Mouse (Mus musculus) kidney, adult 2 months (tissue): ENCODE data around the gene Gucy2d. TPM values are rescaled to one million over a fixed set of nuclear protein-coding genes. Genes with fewer than 3 reads are reported as not detected.

Experiments
- DNase-seq: peaks from one replicate; pipeline ENCODE4 v3.0.0; 2021
- H3K27ac ChIP-seq: fragments of 200-500 bp; 2 replicates; pipeline ENCODE4 v1.5.1; 2012; ENCODE audit warnings: low read depth, low read length, control low read depth, inconsistent platforms; ENCODE audit not compliant: insufficient read depth
- H3K27me3 ChIP-seq: fragments of 200-500 bp; replicated peaks from 2 replicates; pipeline ENCODE4 v1.6.1; 2012; ENCODE audit warnings: mild to moderate bottlenecking, moderate library complexity, low read length, inconsistent platforms; ENCODE audit not compliant: control insufficient read depth, insufficient read depth
- H3K36me3 ChIP-seq: fragments of 200-500 bp; 2 replicates; pipeline ENCODE4 v1.6.1; 2012; ENCODE audit warnings: mild to moderate bottlenecking, moderate library complexity, low read length, inconsistent platforms; ENCODE audit not compliant: control insufficient read depth, insufficient read depth
- H3K4me1 ChIP-seq: fragments of 200-500 bp; 2 replicates; pipeline ENCODE4 v1.6.1; 2011; ENCODE audit warnings: low read length; ENCODE audit not compliant: control insufficient read depth, insufficient read depth
- H3K4me3 ChIP-seq: fragments of 200-500 bp; 2 replicates; pipeline ENCODE4 v1.5.1; 2011; ENCODE audit warnings: mild to moderate bottlenecking, low read depth, low read length, control low read depth; ENCODE audit not compliant: insufficient read depth
- CTCF ChIP-seq: fragments of 200-500 bp; conservative IDR thresholded peaks from 2 replicates; pipeline ENCODE4 v1.5.1; 2011; ENCODE audit warnings: low read depth, mild to moderate bottlenecking, control low read depth, low read length, moderate library complexity, mixed read lengths; ENCODE audit not compliant: insufficient read depth, insufficient read length
- POLR2A ChIP-seq: fragments of 200-500 bp; IDR thresholded peaks from one replicate; pipeline ENCODE4 v1.6.1; 2011; ENCODE audit warnings: low read depth, low read length, control low read depth
- WGBS: fragments of 180-500 bp; shearing (Covaris S2); methylation state at CpG from one replicate; pipeline ENCODE4 v1.1.7; 2018; 5-methylcytosine and 5-hydroxymethylcytosine counted together
- polyA plus RNA-seq: library from polyadenylated mRNA; depleted of rRNA; stranded (reverse); fragments of >200 nt; gene quantifications from 2 replicates; pipeline ENCODE4 v1.2.3, GENCODE M21; 2012

The Gucy2d gene
- polyA plus RNA-seq, 1 experiment = not detected

DNA sequence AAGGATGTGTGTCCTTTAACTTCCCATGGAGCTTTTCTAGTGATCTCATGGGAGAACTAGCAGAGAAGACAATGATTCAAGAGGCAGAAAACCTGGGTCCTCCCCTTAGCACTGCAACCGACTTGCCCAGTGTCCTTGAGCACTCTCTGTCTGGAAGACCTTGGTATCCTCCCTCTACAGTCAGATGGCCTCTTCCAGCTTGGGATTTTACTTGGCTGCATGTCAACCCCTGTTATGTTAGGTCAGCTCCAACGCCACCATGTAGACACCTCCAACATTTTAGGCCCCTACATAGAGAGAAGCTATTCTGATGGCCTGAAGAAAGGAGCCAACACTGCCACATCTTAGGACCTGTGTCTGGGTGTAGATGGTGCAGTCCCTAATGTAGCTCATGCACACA, 32.3 kb downstream of the Gucy2d start:
- WGBS = 89% methylated on average over 2 of the region's 2 CpGs
- H3K4me3 ChIP-seq = no peak overlapping the region
- H3K4me1 ChIP-seq = no peaks in the 10 kb centered on the region
- DNase-seq = no peak
- TF ChIP-seq CTCF (no peak), POLR2A (no peak)
- no peaks in the 10 kb centered on the region for H3K27me3 ChIP-seq
- H3K27ac ChIP-seq = no peak overlapping the region
- H3K36me3 ChIP-seq = no peaks in the 10 kb centered on the region

DNA sequence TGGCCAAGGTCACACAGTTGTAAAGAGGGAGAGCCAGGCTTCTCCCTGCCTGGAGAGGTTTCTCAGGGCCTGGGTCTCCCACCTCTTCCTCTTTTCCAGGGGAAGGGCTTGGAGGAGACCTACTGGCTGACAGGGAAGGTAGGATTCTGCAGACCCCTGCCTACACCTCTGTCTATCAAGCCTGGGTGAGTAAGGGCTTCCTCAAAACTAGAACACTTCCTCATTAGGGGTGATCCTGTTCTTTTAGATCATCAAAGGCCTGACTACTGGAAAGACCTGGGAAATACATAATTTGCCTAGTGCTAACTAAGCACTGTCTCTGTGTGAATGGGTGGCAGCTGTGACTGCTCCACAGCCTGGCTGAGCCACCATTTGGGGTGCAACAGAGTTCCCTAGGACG, 34.3 kb downstream of the Gucy2d start:
- no peaks in the 10 kb centered on the region for H3K27me3 ChIP-seq
- H3K36me3 ChIP-seq = no peaks in the 10 kb centered on the region
- no peak overlapping the region for H3K4me3 ChIP-seq
- 96% methylated on average over 1 of the region's 1 CpGs for WGBS
- TF ChIP-seq CTCF (no peak), POLR2A (no peak)
- DNase-seq = no peak
- H3K27ac ChIP-seq = no peak overlapping the region
- no peaks in the 10 kb centered on the region for H3K4me1 ChIP-seq

DNA sequence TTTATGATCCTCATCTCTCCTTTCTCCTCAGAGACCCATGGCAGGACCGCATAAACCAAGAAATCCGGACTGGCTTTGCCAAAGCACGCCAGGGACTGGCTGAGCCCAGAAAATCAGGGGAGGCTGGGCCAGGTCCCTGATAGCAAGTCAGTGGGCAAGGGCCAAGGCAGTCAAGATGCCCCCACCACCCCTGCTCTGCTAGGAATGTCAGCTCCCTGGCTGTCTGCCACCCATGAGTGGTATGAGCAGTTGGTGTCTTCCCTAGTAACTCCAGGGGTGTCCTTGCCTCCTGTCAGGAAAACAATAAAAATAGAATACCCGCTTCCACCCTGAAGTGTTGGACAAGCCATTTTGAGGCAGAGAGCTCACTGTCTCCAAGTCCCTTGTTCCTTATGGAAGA, 36.9 kb downstream of the Gucy2d start:
- H3K4me1 ChIP-seq = no peaks in the 10 kb centered on the region
- H3K27ac ChIP-seq = no peak overlapping the region
- no peaks in the 10 kb centered on the region for H3K27me3 ChIP-seq
- TF ChIP-seq POLR2A (no peak), CTCF (no peak)
- H3K4me3 ChIP-seq = no peak overlapping the region
- WGBS = 83% methylated on average over 4 of the region's 4 CpGs
- DNase-seq = no peak
- H3K36me3 ChIP-seq = no peaks in the 10 kb centered on the region

DNA sequence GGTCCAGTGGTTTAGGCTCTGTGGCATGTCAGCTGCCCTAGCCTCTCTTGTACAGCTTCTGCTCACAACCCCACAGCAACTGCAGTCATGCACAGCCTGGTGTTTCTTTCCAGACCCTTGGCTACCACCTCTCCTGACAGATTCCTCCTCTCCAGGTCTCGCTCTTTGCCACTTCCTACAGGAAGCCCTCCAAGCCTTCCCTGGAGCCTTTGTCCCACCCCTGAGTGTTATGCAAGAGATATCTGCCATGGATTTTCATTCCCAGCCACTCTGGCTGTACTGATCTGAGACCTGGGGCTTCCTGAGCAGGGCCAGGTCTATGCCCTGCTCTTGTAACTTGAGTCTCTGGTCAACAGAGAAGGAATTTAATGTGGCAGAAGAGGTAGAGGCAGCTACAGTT, 40.3 kb downstream of the Gucy2d start:
- TF ChIP-seq POLR2A (no peak), CTCF (no peak)
- Histone ChIP-seq H3K27me3 (no peaks in the 10 kb centered on the region), H3K4me3 (no peak overlapping the region), H3K4me1 (peaks cover 6% of the 10 kb centered on the region; the same call in 1 of the 2 replicates), H3K36me3 (no peaks in the 10 kb centered on the region), H3K27ac (no peak overlapping the region)
- DNase-seq = no peak
- 86% methylated on average over 1 of the region's 1 CpGs for whole genome bisulfite sequencing

DNA sequence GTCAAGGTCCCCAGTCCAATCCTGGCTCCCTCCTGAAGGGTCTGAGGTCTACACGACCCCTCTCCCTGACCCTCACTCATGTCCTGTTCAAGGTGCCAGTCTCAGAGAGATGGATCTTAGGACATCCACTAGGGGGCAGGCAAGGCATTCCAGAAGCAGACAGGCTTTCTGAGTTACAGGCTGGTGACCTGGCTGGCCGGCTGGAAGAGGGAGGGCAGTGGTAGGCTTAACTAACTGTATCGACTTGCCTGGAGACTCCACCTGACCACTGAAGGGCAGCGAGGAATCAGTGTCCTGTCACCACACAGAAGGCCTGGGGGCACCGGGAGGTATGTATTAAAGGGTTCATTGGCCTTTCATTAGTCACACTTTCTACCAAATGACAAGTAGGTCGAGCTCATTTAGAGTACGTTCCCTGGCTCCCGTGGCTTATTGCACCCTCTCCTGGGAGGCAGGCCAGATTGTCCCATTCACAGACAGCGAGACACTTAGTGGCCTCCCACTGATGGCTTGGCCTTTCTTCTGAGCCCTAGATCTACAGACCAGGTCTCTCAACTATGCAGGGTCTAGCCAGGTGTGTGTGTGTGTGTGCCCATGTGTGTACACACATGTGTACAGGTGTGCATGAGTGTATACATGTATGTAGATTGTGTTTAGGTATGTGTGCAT, 41.0 kb downstream of the Gucy2d start:
- Histone ChIP-seq H3K27ac (no peak overlapping the region), H3K27me3 (no peaks in the 10 kb centered on the region), H3K4me1 (peaks cover 6% of the 10 kb centered on the region; the same call in 1 of the 2 replicates), H3K36me3 (no peaks in the 10 kb centered on the region), H3K4me3 (no peak overlapping the region)
- 2% methylated on average over 9 of the region's 9 CpGs for WGBS
- peak; percentile 88 for DNase-seq
- no peak for TF ChIP-seq POLR2A
- TF ChIP-seq CTCF = peak; percentile 98

DNA sequence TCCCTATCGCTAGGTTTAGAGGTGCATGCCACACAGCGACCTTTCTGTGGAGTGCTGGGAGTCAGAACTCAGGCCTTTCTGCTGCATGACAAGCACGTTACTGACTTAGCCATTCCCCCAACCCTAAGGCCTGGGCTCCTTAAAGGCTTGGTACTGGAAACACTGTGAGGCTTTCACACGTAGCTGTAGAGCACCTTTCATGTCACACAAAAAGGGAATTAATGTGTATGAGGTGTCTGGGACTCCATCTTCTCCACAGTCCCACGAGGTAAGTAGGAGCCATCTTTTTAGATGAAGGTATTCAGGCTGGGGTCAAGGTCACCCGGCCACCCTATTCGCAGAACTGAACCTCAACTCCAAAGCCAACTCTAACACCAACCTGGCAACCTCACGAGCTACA, 41.6 kb downstream of the Gucy2d start:
- Histone ChIP-seq H3K4me1 (peaks cover 6% of the 10 kb centered on the region; the same call in 1 of the 2 replicates), H3K36me3 (no peaks in the 10 kb centered on the region), H3K27me3 (no peaks in the 10 kb centered on the region), H3K4me3 (no peak overlapping the region), H3K27ac (no peak overlapping the region; the same call in 1 of the 2 replicates)
- 88% methylated on average over 8 of the region's 8 CpGs for WGBS
- no peak for DNase-seq
- TF ChIP-seq CTCF (no peak), POLR2A (no peak)

DNA sequence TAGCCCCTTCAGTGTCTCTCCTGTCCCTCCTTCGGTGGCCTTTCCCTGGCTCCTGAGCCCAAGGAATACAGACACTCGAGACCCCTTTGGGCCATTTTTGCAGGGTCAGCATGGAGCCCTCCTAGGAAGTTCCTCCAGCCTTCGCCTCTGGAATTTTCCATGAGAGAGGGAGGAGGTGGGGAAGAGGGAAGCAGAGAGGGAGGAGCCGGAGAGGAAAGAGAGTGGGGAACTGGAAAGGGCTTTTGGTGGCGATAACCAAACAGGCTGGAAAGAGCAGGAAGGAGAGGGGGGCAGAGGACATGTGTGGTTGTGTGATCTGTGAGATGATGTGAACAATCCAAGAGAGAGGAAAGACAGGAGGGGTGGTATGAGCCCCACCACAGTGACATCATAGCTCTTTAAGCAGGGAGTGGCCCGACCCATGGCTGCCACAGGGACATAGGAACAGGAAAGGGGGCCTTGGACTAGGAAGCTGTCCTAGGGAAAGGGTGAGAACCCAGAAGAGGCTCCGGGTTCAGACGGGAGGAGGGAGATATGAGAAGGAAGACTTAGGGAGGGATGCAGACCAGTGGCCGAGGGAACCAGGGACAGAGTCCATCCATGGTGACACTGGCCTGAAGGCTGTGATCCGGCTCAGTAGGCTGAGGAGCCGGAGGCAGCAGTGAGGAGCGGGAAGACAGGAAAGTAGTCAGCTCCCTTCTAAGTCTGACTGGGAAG, 42.5 kb downstream of the Gucy2d start:
- Histone ChIP-seq H3K36me3 (no peaks in the 10 kb centered on the region), H3K27ac (peak overlapping the region; percentile 80), H3K27me3 (no peaks in the 10 kb centered on the region), H3K4me1 (peaks cover 6% of the 10 kb centered on the region; the same call in 1 of the 2 replicates), H3K4me3 (no peak overlapping the region)
- WGBS = 42% methylated on average over 12 of the region's 12 CpGs
- peak; percentile 49 for DNase-seq
- no peak for TF ChIP-seq POLR2A
- no peak for TF ChIP-seq CTCF
